Mouse (Mus musculus): ENCODE data around the gene Cdc42bpg. TPM values are rescaled to one million over a fixed set of nuclear protein-coding genes. Genes with fewer than 3 reads are reported as not detected.
A peak's percentile ranks its signal among the peaks of the same experiment; 100 is the strongest.
"Not testable (repeated sequence)": the region's sequence is repeated elsewhere in the genome, so short reads cannot be mapped to it uniquely, and the experiment has no call there.

Gene Cdc42bpg
- polyA plus RNA-seq, 1 experiment from 2014 or later: 1.3 TPM

DNA sequence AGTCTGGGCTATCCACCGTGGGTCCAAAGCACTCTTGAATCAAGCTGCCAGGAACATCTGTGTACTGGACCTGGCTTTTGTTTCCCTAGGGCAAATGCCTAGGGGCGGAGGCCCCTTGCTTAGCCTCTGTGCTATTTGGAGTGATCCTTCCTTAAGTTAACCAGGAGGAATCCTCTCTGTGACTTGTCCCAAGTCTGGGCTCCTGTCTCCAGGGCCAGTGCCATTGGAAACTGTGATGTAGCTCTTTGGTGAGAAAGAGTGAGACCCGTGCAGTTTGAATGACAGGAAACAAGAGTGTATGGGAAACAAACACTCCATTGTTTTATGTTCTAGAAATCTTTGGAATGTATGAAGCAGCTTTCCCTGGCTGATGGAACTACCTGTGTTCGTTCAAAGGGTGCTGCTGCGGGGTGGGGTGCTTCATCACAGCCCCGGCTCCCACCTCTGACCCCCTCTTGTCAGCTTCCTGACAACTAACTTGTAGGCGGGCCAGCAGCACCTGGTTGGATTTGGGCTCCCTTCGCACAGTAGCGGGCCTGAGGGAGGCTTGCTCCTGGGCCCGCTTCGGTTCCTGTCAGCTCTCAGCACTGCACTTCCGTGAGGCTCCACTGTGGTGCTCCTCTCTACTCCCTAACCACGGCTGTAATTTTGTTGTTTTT is 17.9 kb upstream of the Cdc42bpg start:
- Histone ChIP-seq H3K4me1 (peaks cover 38% of the 10 kb centered on the region; the same call in 1 of the 2 replicates), H3K36me3 (peaks cover 11% of the 10 kb centered on the region; the same call in 1 of the 2 replicates), H3K27me3 (replicated peaks) (no peaks in the 10 kb centered on the region), H3K9ac (no peak overlapping the region), H3K4me2 (no peak overlapping the region), H3K27ac (0 out of 2 replicates have a peak overlapping the region, but pooled peaks have one; percentile 18), H3K4me3 (replicated peaks) (no peak overlapping the region), H3K9me3 (no peaks in the 10 kb centered on the region)
- 70% methylated on average over 13 of the region's 13 CpGs for WGBS
- ATAC-seq (ENCODE audit: insufficient read depth, low FRiP score, low read depth): no peak

DNA sequence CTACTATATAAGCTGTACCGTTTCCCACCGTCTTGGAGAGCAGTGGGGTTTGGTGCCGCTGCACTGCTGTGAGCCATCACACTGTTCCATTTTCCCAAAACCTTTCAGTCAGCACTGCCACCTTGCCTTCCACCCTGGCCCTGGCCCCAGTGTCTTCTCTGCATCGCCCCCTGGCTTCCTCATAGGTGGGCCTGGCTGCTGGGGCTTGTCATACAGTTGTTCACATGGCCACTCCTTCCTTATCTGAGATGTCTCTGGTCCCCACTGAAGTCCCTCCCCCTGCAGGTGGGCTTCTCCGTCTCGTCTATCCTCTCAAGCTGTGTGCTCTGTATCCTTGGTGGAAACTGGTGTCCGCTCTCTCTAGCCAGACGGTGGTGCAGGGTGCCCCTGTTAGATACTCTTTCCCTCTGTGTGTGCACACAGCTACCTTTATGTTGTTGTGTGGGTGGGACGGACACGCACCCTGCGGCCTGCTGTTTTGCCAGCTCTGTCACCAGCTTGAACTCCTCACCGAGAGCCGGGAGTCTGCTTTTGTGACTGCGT is 16.5 kb upstream of the Cdc42bpg start:
- no peak overlapping the region for H3K4me3 ChIP-seq (replicated peaks)
- H3K9ac ChIP-seq: no peak overlapping the region
- peaks cover 37% of the 10 kb centered on the region; the same call in 1 of the 2 replicates for H3K4me1 ChIP-seq
- no peak for ATAC-seq (ENCODE audit: insufficient read depth, low FRiP score, low read depth)
- WGBS: 88% methylated on average over 14 of the region's 14 CpGs
- no peaks in the 10 kb centered on the region for H3K9me3 ChIP-seq
- no peak overlapping the region for H3K27ac ChIP-seq
- H3K4me2 ChIP-seq: no peak overlapping the region
- H3K36me3 ChIP-seq: peaks cover 8% of the 10 kb centered on the region; the same call in 1 of the 2 replicates
- H3K27me3 ChIP-seq (replicated peaks): no peaks in the 10 kb centered on the region

DNA sequence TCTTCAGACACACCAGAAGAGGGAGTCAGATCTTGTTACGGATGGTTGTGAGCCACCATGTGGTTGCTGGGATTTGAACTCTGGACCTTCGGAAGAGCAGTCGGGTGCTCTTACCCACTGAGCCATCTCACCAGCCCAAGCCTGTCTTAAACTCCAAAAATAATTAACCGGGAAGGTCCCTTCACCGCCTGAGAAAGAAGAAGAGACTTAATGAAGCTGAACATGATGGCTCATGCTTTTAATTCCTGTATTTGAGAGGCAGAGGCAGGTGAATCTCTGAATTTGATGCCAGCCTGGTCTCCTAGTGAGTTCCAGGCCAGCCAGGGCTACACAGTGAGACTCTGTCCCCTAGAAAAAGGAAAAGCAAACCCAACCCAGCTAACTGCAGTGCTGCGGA is 15.5 kb upstream of the Cdc42bpg start:
- 0 out of 2 replicates have a peak, but pooled peaks have one; percentile 34 for ATAC-seq (ENCODE audit: insufficient read depth, low FRiP score, low read depth)
- not testable (repeated sequence) for H3K9me3 ChIP-seq; H3K4me2 ChIP-seq; H3K4me3 ChIP-seq (replicated peaks); H3K27me3 ChIP-seq (replicated peaks); H3K9ac ChIP-seq
- 96% methylated on average over 5 of the region's 6 CpGs for WGBS
- Histone ChIP-seq H3K36me3 (peaks cover 13% of the 10 kb centered on the region; the same call in 1 of the 2 replicates), H3K4me1 (peaks cover 28% of the 10 kb centered on the region; the same call in 1 of the 2 replicates), H3K27ac (peak overlapping the region; percentile 75)

DNA sequence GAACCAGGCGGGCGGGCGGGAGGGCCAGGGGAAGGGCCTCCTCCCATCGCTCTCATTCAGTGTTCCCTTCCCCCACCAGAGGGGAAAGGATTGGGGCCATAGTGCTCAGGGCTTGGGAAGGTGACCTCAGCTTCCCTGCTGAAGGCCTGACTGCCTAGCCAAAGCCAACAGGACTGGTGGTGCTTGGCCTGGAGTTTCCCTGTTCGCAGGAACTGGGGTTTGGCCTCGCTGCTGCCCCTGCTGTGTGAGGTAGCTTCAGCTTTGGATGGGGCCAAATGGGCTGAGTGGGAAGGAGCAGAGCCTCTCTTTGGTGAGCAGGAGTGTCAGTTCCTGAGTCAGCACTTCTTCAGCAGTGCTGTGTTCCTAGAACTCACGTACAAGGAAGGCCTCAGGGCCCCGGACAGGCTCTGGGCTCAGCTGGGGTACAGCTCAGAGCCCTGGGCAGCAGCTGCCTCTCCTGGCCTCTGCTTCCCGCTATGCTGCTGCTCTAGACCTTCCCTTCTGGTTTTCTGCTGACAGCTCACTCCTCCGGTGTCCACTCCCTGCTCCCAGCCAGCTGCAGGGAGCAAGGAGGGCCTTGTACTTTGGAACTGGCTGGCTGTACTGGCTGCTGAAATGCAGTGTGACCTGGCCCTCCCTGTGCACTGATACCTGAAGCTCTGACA is 15.0 kb upstream of the Cdc42bpg start:
- Histone ChIP-seq H3K4me2 (peak overlapping the region; percentile 27; the same call in 1 of the 2 replicates), H3K9me3 (no peaks in the 10 kb centered on the region), H3K9ac (no peak overlapping the region), H3K27me3 (replicated peaks) (no peaks in the 10 kb centered on the region), H3K36me3 (peaks cover 13% of the 10 kb centered on the region), H3K4me1 (0 out of 2 replicates have a peak, but pooled peaks cover 23% of the 10 kb centered on the region), H3K27ac (peak overlapping the region; percentile 75), H3K4me3 (replicated peaks) (no peak overlapping the region)
- ATAC-seq (ENCODE audit: insufficient read depth, low FRiP score, low read depth): peak; percentile 54; the same call in 1 of the 2 replicates
- WGBS: 74% methylated on average over 10 of the region's 10 CpGs

DNA sequence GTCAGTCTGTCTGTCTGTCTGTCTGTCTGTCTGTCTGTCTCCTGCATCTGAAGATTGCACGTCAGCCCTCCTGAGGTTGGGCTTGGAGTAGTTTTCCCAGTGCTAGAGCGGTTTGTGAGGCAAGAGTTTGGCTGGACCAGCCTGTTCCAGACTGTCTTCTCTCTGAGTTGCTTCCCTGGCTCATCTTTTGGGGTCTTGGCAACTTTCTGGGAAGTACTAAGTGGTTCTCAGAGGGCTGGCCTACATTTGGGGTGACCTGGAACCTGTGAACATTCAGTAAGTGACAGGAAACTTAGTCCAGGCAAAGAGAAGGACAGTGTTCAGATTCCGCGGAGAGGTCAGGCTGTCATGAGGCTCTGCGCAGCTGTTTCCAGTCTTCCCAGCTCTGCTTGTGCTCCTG is 14.0 kb upstream of the Cdc42bpg start:
- ATAC-seq (ENCODE audit: insufficient read depth, low FRiP score, low read depth): no peak
- Histone ChIP-seq H3K4me1 (0 out of 2 replicates have a peak, but pooled peaks cover 19% of the 10 kb centered on the region), H3K27ac (no peak overlapping the region), H3K4me2 (no peak overlapping the region), H3K4me3 (replicated peaks) (no peak overlapping the region), H3K9ac (no peak overlapping the region), H3K27me3 (replicated peaks) (no peaks in the 10 kb centered on the region), H3K9me3 (no peaks in the 10 kb centered on the region), H3K36me3 (peaks cover 19% of the 10 kb centered on the region)
- WGBS: 84% methylated on average over 5 of the region's 5 CpGs

DNA sequence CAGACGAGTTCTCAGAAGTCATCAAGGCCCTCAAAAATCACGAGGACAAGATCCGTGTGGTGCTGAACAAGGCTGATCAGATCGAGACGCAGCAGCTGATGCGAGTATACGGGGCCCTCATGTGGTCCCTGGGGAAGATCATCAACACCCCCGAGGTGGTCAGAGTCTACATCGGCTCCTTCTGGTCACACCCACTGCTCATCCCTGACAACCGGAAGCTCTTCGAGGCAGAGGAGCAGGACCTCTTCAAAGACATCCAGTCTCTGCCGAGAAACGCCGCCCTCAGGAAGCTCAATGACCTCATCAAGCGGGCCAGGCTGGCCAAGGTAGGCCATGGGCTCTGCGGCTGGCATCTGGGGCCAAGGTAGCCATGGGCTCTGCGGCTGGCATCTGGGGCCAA is 12.0 kb upstream of the Cdc42bpg start:
- H3K36me3 ChIP-seq: peaks cover 33% of the 10 kb centered on the region

DNA sequence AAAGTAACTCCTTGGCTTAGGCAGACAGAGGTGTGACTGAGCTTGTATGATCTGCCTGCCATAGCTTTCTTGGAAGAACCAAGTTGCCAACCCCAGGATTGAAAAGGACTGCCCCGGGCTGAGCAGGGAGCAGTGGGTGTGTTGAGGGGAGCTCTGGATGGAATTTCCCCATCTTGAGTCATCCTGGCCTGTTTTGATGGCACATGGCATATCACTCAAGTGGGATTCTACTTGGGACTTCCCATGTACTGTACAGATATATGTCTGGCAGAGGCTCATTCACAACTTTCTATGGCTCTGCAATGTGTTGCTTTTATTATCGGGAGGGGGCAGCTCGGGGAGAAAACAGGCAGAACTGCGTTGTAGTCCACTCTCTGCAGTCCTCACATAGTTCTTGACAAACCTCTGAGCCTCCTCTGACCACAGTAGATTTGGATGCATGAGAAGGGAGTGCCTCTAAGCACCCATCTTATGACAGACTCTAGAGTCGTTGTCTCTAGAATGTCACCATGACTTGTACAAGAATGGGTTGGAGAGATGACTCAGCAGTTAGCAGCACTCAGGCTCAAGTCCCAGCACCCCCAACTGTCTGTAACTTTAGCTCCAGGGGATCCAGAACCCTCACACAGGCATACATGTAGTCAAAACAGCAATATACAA is 9.6 kb upstream of the Cdc42bpg start:
- no peaks in the 10 kb centered on the region for H3K9me3 ChIP-seq
- H3K4me2 ChIP-seq: no peak overlapping the region
- no peak overlapping the region for H3K27ac ChIP-seq
- H3K9ac ChIP-seq: no peak overlapping the region
- no peak for ATAC-seq (ENCODE audit: insufficient read depth, low FRiP score, low read depth)
- peaks cover 36% of the 10 kb centered on the region for H3K36me3 ChIP-seq
- peaks cover 13% of the 10 kb centered on the region for H3K4me1 ChIP-seq
- 85% methylated on average over 5 of the region's 5 CpGs for WGBS
- no peaks in the 10 kb centered on the region for H3K27me3 ChIP-seq (replicated peaks)
- no peak overlapping the region for H3K4me3 ChIP-seq (replicated peaks)

More for the DNA sequence above, 12.0 kb upstream of the Cdc42bpg start:
- no peak overlapping the region for H3K9ac ChIP-seq
- H3K27ac ChIP-seq: no peak overlapping the region
- no peaks in the 10 kb centered on the region for H3K27me3 ChIP-seq (replicated peaks)
- H3K9me3 ChIP-seq: no peaks in the 10 kb centered on the region
- 0 out of 2 replicates have a peak, but pooled peaks cover 10% of the 10 kb centered on the region for H3K4me1 ChIP-seq
- no peak for ATAC-seq (ENCODE audit: insufficient read depth, low FRiP score, low read depth)
- 90% methylated on average over 17 of the region's 17 CpGs for WGBS
- H3K4me3 ChIP-seq (replicated peaks): no peak overlapping the region
- no peak overlapping the region for H3K4me2 ChIP-seq

DNA sequence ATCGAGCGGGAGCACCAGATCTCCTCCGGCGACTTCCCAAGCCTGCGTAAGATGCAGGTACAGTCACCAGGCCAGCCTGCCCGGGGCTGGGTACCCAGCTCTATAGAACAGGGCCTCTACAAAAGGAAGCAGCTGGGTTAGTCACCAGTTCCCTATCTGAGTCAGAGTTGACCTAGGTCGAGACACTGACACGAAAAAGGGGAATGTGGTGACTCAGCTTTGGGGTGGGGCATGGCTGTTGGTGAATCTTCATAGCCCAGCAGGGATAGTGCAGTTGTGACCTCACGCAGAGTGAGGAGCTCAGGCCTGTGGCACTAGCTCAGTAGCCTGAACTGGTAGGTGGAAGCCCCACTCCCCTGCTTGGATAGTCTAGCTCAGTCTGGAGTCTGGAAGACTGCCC is 8.6 kb upstream of the Cdc42bpg start:
- Histone ChIP-seq H3K4me3 (replicated peaks) (no peak overlapping the region), H3K9ac (no peak overlapping the region), H3K9me3 (no peaks in the 10 kb centered on the region), H3K27me3 (replicated peaks) (no peaks in the 10 kb centered on the region), H3K36me3 (peaks cover 36% of the 10 kb centered on the region), H3K4me2 (no peak overlapping the region), H3K27ac (no peak overlapping the region), H3K4me1 (peaks cover 11% of the 10 kb centered on the region)
- ATAC-seq (ENCODE audit: insufficient read depth, low FRiP score, low read depth): peak; percentile 53; the same call in 1 of the 2 replicates
- WGBS: 74% methylated on average over 9 of the region's 9 CpGs

DNA sequence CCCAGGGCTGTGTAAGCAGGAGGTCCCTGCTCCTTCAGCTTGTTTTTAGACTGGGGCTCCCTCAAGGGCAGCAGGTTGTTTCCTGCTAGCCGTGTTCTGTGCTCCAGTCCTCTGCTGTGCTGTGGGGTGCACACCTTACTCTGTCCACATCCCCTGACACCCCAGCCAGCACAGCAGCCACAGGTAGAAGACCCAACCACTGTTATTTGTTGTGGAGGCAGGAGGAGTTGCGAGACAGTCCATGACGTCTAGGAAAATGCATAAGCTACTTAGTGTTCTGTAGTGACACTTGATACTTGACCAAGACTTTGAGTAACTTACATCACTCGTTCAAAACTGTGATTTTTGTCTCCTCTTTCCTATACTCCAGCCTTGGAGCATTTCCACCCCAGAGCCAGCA is 7.3 kb upstream of the Cdc42bpg start:
- Histone ChIP-seq H3K4me1 (peaks cover 11% of the 10 kb centered on the region), H3K4me2 (no peak overlapping the region), H3K27me3 (replicated peaks) (no peaks in the 10 kb centered on the region), H3K9me3 (no peaks in the 10 kb centered on the region), H3K36me3 (peaks cover 36% of the 10 kb centered on the region), H3K4me3 (replicated peaks) (no peak overlapping the region), H3K27ac (no peak overlapping the region), H3K9ac (no peak overlapping the region)
- no peak for ATAC-seq (ENCODE audit: insufficient read depth, low FRiP score, low read depth)
- 79% methylated on average over 4 of the region's 4 CpGs for WGBS

DNA sequence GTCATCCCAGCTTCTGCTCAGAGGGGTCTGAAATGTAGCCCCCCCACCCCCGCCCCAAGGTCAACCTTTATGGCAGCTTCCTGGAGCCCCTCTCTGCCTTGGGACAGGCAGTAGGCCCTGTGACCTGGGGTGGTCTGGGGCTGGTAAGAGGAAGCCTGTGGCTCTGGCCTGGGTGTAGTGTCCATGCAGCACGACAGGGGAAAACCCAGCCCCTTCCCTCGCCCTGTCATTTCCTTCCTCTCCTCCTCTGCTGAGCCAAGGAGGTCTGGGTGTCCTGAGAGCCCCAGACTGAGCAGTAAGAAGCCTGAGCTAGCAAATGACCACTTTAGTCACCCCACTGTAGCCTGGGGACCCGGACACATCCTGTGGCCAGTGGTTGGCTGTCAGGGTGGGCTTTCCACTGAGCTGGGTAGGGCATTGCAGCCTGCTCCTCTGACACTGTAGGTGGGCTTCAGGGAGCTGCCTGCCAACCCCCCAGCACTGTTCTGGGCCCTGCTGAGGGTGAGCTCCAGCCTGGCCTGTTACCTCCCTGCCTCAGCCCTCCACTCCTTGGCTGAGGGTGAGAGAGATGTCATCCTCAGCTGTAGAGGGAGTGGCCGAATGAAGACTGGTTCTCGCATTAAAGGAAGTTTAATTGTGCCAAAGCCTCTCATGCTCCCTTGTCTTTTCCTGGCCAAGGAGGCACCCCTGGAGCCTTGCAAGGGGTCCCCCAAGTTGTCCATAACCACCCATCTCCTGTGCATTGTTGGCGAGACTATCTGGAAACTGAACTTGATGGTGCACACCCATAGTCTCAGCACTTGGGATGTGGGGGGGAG is 6.6 kb upstream of the Cdc42bpg start:
- no peaks in the 10 kb centered on the region for H3K27me3 ChIP-seq (replicated peaks)
- peaks cover 35% of the 10 kb centered on the region for H3K36me3 ChIP-seq
- H3K4me2 ChIP-seq: no peak overlapping the region; the same call in 1 of the 2 replicates
- WGBS: 79% methylated on average over 7 of the region's 7 CpGs
- H3K4me1 ChIP-seq: peaks cover 11% of the 10 kb centered on the region
- no peaks in the 10 kb centered on the region for H3K9me3 ChIP-seq
- no peak overlapping the region for H3K4me3 ChIP-seq (replicated peaks)
- ATAC-seq (ENCODE audit: insufficient read depth, low FRiP score, low read depth): no peak
- no peak overlapping the region; the same call in 1 of the 2 replicates for H3K27ac ChIP-seq
- no peak overlapping the region for H3K9ac ChIP-seq

DNA sequence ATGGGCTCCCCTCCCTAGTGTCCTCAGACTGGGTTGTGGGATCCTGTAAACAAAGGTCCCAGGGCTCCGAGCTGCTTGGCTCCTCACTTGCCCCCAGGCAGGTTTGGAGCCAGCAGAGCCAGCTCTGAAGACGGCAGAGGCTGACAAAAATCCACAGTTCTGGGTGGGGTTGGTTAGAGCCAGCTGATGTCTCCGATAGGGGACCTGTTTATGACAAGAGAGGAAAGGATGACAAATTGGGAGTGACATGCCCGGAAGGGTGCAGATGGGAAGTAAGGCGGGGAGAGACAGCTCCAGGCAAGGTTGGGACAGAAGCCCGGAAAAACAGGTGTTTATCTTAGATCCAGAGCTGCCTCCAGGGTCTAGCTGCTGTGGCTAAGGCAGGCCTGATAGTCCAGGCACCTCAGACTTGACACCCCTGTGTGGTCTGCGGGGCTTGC is 5.8 kb upstream of the Cdc42bpg start:
- H3K27ac ChIP-seq: no peak overlapping the region; the same call in 1 of the 2 replicates
- H3K9me3 ChIP-seq: no peaks in the 10 kb centered on the region
- peak; percentile 47; the same call in 1 of the 2 replicates for ATAC-seq (ENCODE audit: insufficient read depth, low FRiP score, low read depth)
- WGBS: 43% methylated on average over 7 of the region's 7 CpGs
- H3K4me2 ChIP-seq: no peak overlapping the region
- peaks cover 11% of the 10 kb centered on the region for H3K4me1 ChIP-seq
- no peak overlapping the region for H3K4me3 ChIP-seq (replicated peaks)
- no peak overlapping the region for H3K9ac ChIP-seq
- H3K27me3 ChIP-seq (replicated peaks): no peaks in the 10 kb centered on the region
- peaks cover 29% of the 10 kb centered on the region for H3K36me3 ChIP-seq
